Mouse (Mus musculus): Measurements from ENCODE around the gene Ccdc12. TPM values are rescaled to one million over a fixed set of nuclear protein-coding genes. Genes with fewer than 3 reads are reported as not detected.
"Not testable (repeated sequence)": the region's sequence is repeated elsewhere in the genome, so short reads cannot be mapped to it uniquely, and the experiment has no call there.

Gene Ccdc12
- polyA plus RNA-seq, 1 experiment from 2014 or later: 136 TPM

DNA sequence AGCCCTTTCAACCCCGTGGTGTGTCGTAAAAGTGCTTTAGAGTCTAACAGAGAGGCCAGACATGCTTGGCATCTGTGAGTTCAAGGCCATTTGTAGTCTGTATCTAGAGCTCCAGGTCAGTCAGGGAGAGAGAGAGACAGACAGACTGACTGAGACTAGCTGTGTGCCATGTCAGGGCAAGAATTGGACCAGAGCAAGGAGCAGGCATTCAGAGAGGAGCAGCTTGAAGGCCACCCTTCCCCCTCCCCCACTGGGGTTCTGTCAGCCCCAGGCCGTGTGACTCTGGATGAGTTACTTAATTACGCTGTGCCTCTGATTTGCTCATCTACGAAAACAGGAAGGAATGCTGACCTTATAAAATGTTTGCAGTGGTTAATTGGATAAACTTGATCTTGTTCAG, 26.0 kb downstream of the Ccdc12 start:
- WGBS: 68% methylated on average over 5 of the region's 5 CpGs
- Histone ChIP-seq H3K9me3 (no peaks in the 10 kb centered on the region), H3K27ac (replicated peaks) (peak overlapping the region; percentile 72), H3K4me1 (peaks cover 56% of the 10 kb centered on the region), H3K27me3 (no peaks in the 10 kb centered on the region), H3K9ac (replicated peaks) (no peak overlapping the region), H3K36me3 (no peaks in the 10 kb centered on the region; the same call in 1 of the 2 replicates), H3K4me2 (replicated peaks) (no peak overlapping the region), H3K4me3 (no peak overlapping the region)
- no peak for ATAC-seq (ENCODE audit: low FRiP score, low read depth)

DNA sequence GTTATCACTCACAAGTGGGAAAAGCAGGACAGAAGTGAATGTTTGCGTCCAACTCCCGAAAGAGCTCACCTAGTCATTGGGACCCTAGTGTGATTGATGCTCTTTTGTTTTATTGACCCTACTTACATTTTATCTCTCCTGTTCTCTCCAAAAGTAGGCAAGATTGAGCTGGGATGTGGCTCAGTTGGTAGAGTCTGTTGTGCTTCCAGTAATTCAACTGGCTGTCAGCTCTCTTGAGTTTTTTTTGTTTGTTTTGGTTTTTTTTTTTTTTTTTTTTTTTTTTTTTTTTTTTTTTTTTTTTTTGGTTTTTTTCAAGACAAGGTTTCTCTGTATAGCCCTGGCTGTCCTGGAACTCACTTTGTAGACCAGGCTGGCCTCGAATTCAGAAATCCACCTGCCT, 26.4 kb downstream of the Ccdc12 start:
- H3K9ac ChIP-seq (replicated peaks); H3K4me3 ChIP-seq; ATAC-seq (ENCODE audit: low FRiP score, low read depth); H3K4me2 ChIP-seq (replicated peaks); H3K36me3 ChIP-seq; H3K9me3 ChIP-seq; H3K27me3 ChIP-seq; H3K27ac ChIP-seq (replicated peaks): not testable (repeated sequence)
- WGBS: 86% methylated on average over 3 of the region's 3 CpGs
- peaks cover 55% of the 10 kb centered on the region for H3K4me1 ChIP-seq

DNA sequence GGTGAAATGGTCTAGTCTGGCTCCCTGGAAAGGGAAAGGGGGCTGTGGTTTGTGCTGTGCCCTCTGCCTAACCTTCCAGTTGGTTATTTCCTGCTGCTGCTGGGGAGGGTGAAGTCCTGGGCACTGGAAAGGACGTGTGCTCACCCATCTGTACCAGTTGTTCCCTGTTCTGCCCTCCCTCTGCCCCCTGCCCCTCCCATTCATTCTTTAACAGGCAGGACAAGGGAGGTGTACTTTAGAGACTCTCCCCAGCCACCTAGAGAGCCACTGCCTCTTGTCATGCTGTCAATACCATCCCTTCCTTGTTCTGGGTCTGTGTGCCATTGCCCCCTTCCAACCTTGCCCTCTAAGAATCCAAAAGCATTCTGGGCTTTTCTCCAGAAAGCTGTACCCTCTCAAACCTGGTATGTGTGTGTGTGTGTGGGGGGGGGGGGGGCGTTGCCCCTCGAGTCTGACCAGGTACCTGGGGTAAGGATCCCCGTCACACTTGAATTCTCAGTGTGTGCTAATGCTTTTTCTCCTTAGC, 27.3 kb downstream of the Ccdc12 start:
- Histone ChIP-seq H3K4me3 (no peak overlapping the region), H3K4me1 (peaks cover 46% of the 10 kb centered on the region), H3K9me3 (no peaks in the 10 kb centered on the region), H3K9ac (replicated peaks) (no peak overlapping the region), H3K36me3 (no peaks in the 10 kb centered on the region; the same call in 1 of the 2 replicates), H3K4me2 (replicated peaks) (no peak overlapping the region), H3K27me3 (no peaks in the 10 kb centered on the region), H3K27ac (replicated peaks) (0 out of 2 replicates have a peak overlapping the region, but pooled peaks have one; percentile 31)
- no peak for ATAC-seq (ENCODE audit: low FRiP score, low read depth)
- WGBS: 64% methylated on average over 4 of the region's 4 CpGs

DNA sequence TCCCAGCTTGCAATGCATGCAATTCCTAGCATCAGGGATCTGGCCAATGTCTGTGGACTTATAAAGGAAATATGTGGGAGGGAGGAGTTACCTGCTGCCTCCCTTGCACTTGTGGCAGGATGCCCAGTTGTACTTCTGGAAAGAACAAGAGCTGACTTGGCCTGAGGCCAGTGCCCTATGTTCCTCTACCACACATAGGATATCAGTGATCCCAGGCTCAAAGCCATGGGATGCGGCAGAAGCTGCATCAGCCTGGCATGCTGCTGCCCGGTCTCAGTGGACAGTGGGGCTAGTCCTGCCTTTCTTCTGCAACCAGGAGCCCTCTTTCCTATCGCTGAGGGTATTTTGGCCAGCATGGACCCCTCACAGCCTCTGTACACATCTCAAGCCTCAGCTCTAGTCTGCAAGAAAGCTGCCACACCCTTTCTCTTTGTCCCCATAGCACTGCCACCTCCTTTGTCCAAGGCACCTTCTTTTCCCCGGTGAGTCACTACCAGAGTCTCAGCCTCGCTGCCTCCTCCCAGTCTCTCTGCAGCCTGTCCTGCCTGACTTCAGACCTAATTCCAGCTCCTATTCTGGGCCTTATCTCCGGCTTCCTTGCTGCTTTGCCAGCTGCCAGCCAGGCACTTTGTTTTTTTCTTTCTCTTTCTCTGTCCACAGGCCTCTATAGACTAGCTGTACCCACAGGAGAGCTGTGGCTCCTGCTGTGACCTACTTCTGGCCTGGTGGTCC, 28.0 kb downstream of the Ccdc12 start:
- no peak overlapping the region for H3K4me3 ChIP-seq
- ATAC-seq (ENCODE audit: low FRiP score, low read depth): no peak
- H3K36me3 ChIP-seq: no peaks in the 10 kb centered on the region; the same call in 1 of the 2 replicates
- no peak overlapping the region for H3K9ac ChIP-seq (replicated peaks)
- H3K4me1 ChIP-seq: peaks cover 44% of the 10 kb centered on the region
- H3K27me3 ChIP-seq: no peaks in the 10 kb centered on the region
- 75% methylated on average over 6 of the region's 6 CpGs for WGBS
- H3K9me3 ChIP-seq: no peaks in the 10 kb centered on the region
- H3K27ac ChIP-seq (replicated peaks): peak overlapping the region; percentile 31
- H3K4me2 ChIP-seq (replicated peaks): no peak overlapping the region

DNA sequence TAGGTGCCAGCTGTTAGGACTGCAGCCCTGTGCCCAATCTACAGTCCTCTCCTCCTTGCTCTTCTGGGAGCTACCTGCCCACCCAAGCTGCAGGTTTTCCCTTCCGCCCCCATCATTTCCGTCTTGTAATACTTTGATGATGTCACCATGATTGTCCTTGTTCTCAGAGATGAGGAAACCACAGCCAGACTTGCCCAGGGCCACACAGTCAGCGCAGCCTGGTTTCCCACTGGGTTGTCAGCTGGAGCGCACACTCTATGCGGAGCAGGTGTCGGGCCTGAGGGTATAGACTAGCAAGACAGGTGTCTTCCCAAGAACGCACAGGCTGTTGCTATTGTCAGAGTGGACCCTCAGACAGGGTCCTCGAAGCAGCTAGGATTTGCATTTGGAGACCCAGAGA, 28.9 kb downstream of the Ccdc12 start:
- no peaks in the 10 kb centered on the region for H3K27me3 ChIP-seq
- H3K4me3 ChIP-seq: no peak overlapping the region
- H3K9me3 ChIP-seq: no peaks in the 10 kb centered on the region
- 0 out of 2 replicates have a peak overlapping the region, but pooled peaks have one; percentile 31 for H3K27ac ChIP-seq (replicated peaks)
- WGBS: 87% methylated on average over 8 of the region's 8 CpGs
- no peak overlapping the region for H3K9ac ChIP-seq (replicated peaks)
- H3K4me1 ChIP-seq: peaks cover 44% of the 10 kb centered on the region
- no peaks in the 10 kb centered on the region for H3K36me3 ChIP-seq
- no peak for ATAC-seq (ENCODE audit: low FRiP score, low read depth)
- H3K4me2 ChIP-seq (replicated peaks): no peak overlapping the region

DNA sequence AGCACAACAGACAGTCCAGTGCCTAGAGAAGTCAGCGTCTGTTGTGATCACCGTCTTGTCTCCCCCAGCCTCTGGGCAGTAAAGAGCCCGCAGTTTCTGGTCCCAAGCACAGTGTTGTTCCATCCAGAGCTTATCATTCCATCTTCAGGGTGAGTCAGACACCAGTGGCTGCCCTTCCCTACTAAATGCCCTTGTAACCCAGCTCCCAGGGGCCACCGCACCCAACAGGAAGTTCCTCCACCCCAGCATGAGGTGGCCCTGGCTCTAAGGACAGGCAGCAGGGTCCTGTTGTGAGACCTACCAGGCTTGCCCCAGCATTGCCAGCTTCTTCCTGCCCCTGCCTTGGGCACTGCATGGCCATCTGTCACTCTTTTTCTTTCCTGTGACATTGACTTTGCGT, 29.3 kb downstream of the Ccdc12 start:
- WGBS: 85% methylated on average over 5 of the region's 5 CpGs
- no peak for ATAC-seq (ENCODE audit: low FRiP score, low read depth)
- Histone ChIP-seq H3K4me2 (replicated peaks) (no peak overlapping the region), H3K4me1 (peaks cover 44% of the 10 kb centered on the region), H3K4me3 (no peak overlapping the region), H3K9ac (replicated peaks) (no peak overlapping the region), H3K27me3 (no peaks in the 10 kb centered on the region), H3K36me3 (no peaks in the 10 kb centered on the region), H3K9me3 (no peaks in the 10 kb centered on the region), H3K27ac (replicated peaks) (0 out of 2 replicates have a peak overlapping the region, but pooled peaks have one; percentile 31)

DNA sequence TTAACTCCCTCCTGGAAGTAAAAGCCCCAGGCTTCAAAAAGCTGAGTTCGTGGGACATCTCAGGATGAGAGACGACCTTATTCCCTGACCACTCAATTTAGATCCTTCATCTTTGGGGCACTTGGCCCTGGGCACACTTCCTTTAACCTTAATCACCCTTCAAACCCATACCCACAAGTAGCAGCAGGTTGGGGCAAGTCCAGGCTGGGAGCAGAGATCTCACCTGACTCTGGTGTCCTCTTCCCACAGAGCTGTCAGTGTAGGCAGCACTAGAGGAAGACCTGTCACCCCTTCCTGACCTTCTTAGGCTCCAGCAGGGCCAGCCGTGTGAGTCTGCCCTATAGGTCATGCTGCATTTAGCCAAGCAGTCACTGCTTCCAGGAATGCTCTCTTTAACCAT, 30.2 kb downstream of the Ccdc12 start:
- H3K36me3 ChIP-seq: no peaks in the 10 kb centered on the region

DNA sequence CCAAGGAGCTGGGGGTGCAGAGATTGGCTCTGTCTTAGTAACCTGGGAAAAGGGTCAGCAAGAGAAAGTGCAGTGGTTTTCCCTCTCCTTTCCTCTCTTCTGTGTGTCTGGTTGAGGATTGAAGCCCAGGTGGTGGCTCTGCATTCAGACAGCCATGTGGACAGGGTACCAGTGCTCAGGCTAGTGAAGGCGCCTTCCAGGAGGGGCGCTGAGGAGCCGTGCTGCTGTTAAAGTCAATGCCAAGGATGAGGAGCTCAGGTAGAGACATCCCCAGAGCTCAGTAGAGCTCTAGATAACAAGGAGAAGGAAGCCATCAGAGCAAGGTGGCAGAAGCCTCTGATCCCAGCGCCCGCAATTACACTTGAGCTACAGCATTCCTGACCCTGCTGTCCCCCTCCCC, 30.8 kb downstream of the Ccdc12 start:
- 65% methylated on average over 5 of the region's 5 CpGs for WGBS
- no peak for ATAC-seq (ENCODE audit: low FRiP score, low read depth)
- Histone ChIP-seq H3K4me2 (replicated peaks) (no peak overlapping the region), H3K27ac (replicated peaks) (no peak overlapping the region), H3K9ac (replicated peaks) (no peak overlapping the region), H3K36me3 (no peaks in the 10 kb centered on the region), H3K4me1 (peaks cover 34% of the 10 kb centered on the region), H3K27me3 (no peaks in the 10 kb centered on the region), H3K4me3 (no peak overlapping the region), H3K9me3 (no peaks in the 10 kb centered on the region)

More for the DNA sequence above, 30.2 kb downstream of the Ccdc12 start:
- H3K9ac ChIP-seq (replicated peaks): no peak overlapping the region
- no peak overlapping the region for H3K4me2 ChIP-seq (replicated peaks)
- no peak overlapping the region for H3K4me3 ChIP-seq
- ATAC-seq (ENCODE audit: low FRiP score, low read depth): no peak
- WGBS: 63% methylated on average over 3 of the region's 3 CpGs
- H3K27ac ChIP-seq (replicated peaks): no peak overlapping the region
- H3K9me3 ChIP-seq: no peaks in the 10 kb centered on the region
- H3K4me1 ChIP-seq: peaks cover 39% of the 10 kb centered on the region
- H3K27me3 ChIP-seq: no peaks in the 10 kb centered on the region

DNA sequence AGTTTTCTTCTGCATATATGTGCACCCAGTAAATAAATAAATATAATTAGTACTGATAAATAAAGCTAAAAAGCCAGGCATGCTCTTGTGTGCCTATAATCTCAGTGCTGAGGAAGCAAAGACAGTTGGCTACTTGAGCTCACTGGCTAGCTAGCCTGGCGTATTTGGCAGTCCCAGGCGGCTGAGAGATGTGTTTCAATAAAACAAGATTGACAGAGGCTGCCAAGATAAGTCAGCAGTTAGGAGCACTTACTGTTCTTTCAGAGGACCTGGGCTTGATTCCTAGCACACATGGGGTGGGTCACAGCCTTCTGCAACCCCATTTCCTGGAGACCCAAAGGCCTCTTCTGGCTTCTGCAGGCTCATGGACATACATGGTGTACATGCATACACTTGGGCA, 31.5 kb downstream of the Ccdc12 start:
- H3K9ac ChIP-seq (replicated peaks): no peak overlapping the region

DNA sequence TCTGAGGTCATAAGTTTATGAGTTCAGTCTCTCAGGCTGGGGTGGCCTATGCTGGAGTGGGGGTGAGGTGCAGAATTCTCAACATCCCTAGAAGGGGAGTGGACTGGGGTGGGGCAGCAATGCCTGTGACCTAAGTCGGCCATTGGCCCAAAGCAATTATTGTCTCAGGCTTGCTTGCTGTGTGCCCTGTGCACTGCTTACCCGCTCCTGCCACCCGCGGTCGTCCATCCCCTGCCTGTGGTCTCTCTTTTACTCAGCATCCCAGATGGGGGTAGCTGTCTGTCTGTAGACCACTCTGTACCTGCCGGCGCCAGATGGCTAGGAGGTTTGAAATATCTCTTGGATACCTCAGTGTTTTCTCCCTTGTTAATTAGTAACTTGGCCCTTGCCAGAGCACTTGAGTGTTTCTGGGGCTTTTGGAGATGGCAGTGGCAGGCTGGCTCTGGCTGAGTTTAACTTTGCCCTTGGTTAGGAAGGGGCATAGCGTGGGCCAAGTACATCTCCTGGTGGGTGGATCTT, 33.0 kb downstream of the Ccdc12 start:
- Histone ChIP-seq H3K27me3 (no peaks in the 10 kb centered on the region), H3K4me1 (peaks cover 14% of the 10 kb centered on the region), H3K4me2 (replicated peaks) (no peak overlapping the region), H3K9ac (replicated peaks) (no peak overlapping the region), H3K4me3 (no peak overlapping the region), H3K27ac (replicated peaks) (no peak overlapping the region), H3K9me3 (no peaks in the 10 kb centered on the region), H3K36me3 (peaks cover 3% of the 10 kb centered on the region; the same call in 1 of the 2 replicates)
- ATAC-seq (ENCODE audit: low FRiP score, low read depth): no peak
- WGBS: 87% methylated on average over 8 of the region's 8 CpGs

More for the DNA sequence above, 31.5 kb downstream of the Ccdc12 start:
- no peak for ATAC-seq (ENCODE audit: low FRiP score, low read depth)
- Histone ChIP-seq H3K9me3 (no peaks in the 10 kb centered on the region), H3K4me2 (replicated peaks) (no peak overlapping the region), H3K27ac (replicated peaks) (no peak overlapping the region), H3K4me3 (no peak overlapping the region), H3K36me3 (no peaks in the 10 kb centered on the region), H3K4me1 (peaks cover 28% of the 10 kb centered on the region), H3K27me3 (no peaks in the 10 kb centered on the region)
- WGBS: 89% methylated on average over 2 of the region's 2 CpGs

DNA sequence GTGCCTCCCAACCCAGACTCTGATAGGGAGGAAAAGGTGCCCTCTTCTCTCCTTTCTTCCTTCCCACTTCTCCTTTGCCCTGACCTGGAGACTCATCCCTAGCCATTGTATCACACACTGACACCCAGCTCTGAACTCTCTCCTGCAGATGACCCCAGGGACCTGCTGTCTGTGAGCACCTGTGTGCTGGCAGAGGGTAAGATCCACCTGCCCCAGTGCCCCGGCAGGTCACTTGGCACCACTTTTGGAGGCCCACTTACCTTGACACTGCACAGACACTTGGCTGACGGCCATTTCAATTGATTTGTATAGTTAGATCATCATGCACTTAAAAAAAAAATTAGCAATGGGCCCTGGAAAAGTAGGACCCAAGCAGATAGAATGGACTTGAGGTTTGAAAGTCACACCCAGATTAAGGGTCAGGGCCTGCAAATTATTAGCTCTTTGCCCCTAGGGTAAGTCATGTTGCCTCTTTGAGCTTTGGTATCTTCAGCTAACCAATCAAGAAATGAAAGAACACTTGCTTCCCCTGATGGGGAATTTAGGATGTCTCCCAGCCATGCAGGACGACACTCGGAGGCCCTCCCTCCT, 39.0 kb downstream of the Ccdc12 start:
- H3K4me1 ChIP-seq: no peaks in the 10 kb centered on the region
- ATAC-seq (ENCODE audit: low FRiP score, low read depth): no peak

DNA sequence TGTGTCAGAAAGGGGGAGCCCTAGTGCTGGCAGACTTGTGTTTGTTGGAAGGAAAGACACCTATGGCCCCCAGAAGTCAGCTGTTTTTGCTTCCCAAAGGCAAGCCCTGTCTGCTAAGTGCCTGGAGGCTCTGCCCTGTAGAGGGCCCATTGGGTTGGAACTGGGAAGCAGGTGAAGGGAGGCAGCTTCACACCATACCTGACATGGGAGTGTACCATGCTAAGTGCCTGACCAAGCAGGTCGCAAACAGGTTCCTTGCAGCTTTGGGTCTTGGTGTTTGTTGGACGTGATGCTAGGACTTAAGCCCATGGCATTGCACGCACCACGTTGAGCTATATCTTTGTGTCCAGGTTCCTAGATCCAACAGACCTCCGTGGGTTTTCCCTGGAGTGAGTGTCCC, 40.1 kb downstream of the Ccdc12 start:
- Histone ChIP-seq H3K9me3 (no peaks in the 10 kb centered on the region), H3K36me3 (peaks cover 18% of the 10 kb centered on the region; the same call in 1 of the 2 replicates), H3K4me1 (no peaks in the 10 kb centered on the region), H3K27me3 (no peaks in the 10 kb centered on the region), H3K27ac (replicated peaks) (no peak overlapping the region), H3K4me3 (no peak overlapping the region), H3K4me2 (replicated peaks) (no peak overlapping the region), H3K9ac (replicated peaks) (no peak overlapping the region)
- no peak for ATAC-seq (ENCODE audit: low FRiP score, low read depth)
- WGBS: 96% methylated on average over 5 of the region's 5 CpGs

More for the DNA sequence above, 39.0 kb downstream of the Ccdc12 start:
- no peaks in the 10 kb centered on the region for H3K9me3 ChIP-seq
- H3K4me3 ChIP-seq: no peak overlapping the region
- no peaks in the 10 kb centered on the region for H3K27me3 ChIP-seq
- peaks cover 18% of the 10 kb centered on the region; the same call in 1 of the 2 replicates for H3K36me3 ChIP-seq
- no peak overlapping the region for H3K9ac ChIP-seq (replicated peaks)
- H3K27ac ChIP-seq (replicated peaks): no peak overlapping the region
- no peak overlapping the region for H3K4me2 ChIP-seq (replicated peaks)
- 90% methylated on average over 4 of the region's 4 CpGs for WGBS
